ENCODE assay signal across 18 mouse cellular contexts in genomic region chr8:61713195-61713990, GRCm38 (mm10).
DNase-seq lines count a peak whose midpoint lies in the region; ATAC-seq and TF ChIP-seq lines count a peak whose summit lies in the region.
"Had no signal": no experiment of that assay in that cellular context is flagged by ENCODE, and none has a peak within 500 bp of the region (broad histone marks: within the 10 kb centered on the region; RNA-seq: fewer than 3 reads in every experiment).

No protein-coding gene starts in this region.

- no peak for ATAC-seq in heart, embryonic 13.5 days (ENCODE audit: extremely low read depth, insufficient number of reproducible peaks, low FRiP score, low TSS enrichment)
- peak; percentile 40; the same call in 1 of the 2 replicates for ATAC-seq in lung, embryonic 15.5 days (ENCODE audit: borderline replicate concordance, extremely low read depth, low FRiP score, low TSS enrichment)
- peak; percentile 59 for ATAC-seq in heart, postnatal 0 days (ENCODE audit: insufficient read depth, low read depth)
- no peak; the same call in 1 of the 2 replicates for ATAC-seq in stomach, embryonic 14.5 days (ENCODE audit: insufficient number of reproducible peaks, insufficient read depth, low FRiP score, low read depth)
- no peak for ATAC-seq in hindbrain, postnatal 0 days

- no peak for TF ChIP-seq CTCF in heart, postnatal 0 days (IDR thresholded peaks at IDR 0.05; ENCODE audit: low read depth)
- no peak for TF ChIP-seq CTCF in hindbrain, postnatal 0 days (IDR thresholded peaks at IDR 0.05; ENCODE audit: low read depth)

- intact Hi-C loops in heart, postnatal 14 days (cut with DNase I), result no loop called here

- DNase-seq in heart, postnatal 14 days, result no peak
- no peak for DNase-seq in lung, postnatal 25 days (ENCODE audit: low spot score)
- no peak for DNase-seq in heart, postnatal 0 days (ENCODE audit: low spot score)
- no peak for DNase-seq in retina, postnatal 1 day
- DNase-seq in hindbrain, postnatal 0 days (ENCODE audit: low spot score), result no peak
- DNase-seq: cerebellum, adult 18-20 months; gastrocnemius, postnatal 25 days; kidney, adult 2 months; thymus, adult 2 months had no signal

- H3K27ac ChIP-seq in heart, embryonic 13.5 days (replicated peaks), result peak overlapping the region; percentile 51
- H3K27ac ChIP-seq in lung, embryonic 15.5 days, result peak overlapping the region; percentile 52
- H3K27ac ChIP-seq in heart, postnatal 0 days (ENCODE audit: low read depth), result peak overlapping the region; percentile 56
- H3K27ac ChIP-seq in stomach, embryonic 14.5 days (ENCODE audit: low read length), result peak overlapping the region; percentile 64; the same call in 1 of the 2 replicates
- H3K27ac ChIP-seq in hindbrain, postnatal 0 days, result no peak overlapping the region
- H3K27ac ChIP-seq: hindbrain, embryonic 13.5 days; midbrain, embryonic 13.5 days had no signal

- H3K4me2 ChIP-seq in heart, embryonic 13.5 days, result 0 out of 2 replicates have a peak overlapping the region, but pooled peaks have one; percentile 11
- peak overlapping the region; percentile 23 for H3K4me2 ChIP-seq in lung, embryonic 15.5 days
- no peak overlapping the region for H3K4me2 ChIP-seq in heart, postnatal 0 days (ENCODE audit: low read depth, low read length)
- no peak overlapping the region for H3K4me2 ChIP-seq in stomach, embryonic 14.5 days (replicated peaks; ENCODE audit: low read depth, low read length)
- no peak overlapping the region for H3K4me2 ChIP-seq in hindbrain, postnatal 0 days (ENCODE audit: low read depth, low read length)
- H3K4me2 ChIP-seq: hindbrain, embryonic 13.5 days; limb, embryonic 12.5 days; midbrain, embryonic 13.5 days had no signal

- H3K9ac ChIP-seq in heart, embryonic 13.5 days, result 0 out of 2 replicates have a peak overlapping the region, but pooled peaks have one; percentile 58
- no peak overlapping the region for H3K9ac ChIP-seq in lung, embryonic 15.5 days
- H3K9ac ChIP-seq in heart, postnatal 0 days (replicated peaks; ENCODE audit: low read depth, low read length), result no peak overlapping the region
- no peak overlapping the region for H3K9ac ChIP-seq in stomach, embryonic 14.5 days (replicated peaks; ENCODE audit: low read depth, low read length)
- no peak overlapping the region for H3K9ac ChIP-seq in hindbrain, postnatal 0 days (replicated peaks; ENCODE audit: low read length)
- H3K9ac ChIP-seq: hindbrain, embryonic 13.5 days; limb, embryonic 12.5 days; midbrain, embryonic 13.5 days had no signal

- TF ChIP-seq EP300 in heart, postnatal 0 days (IDR thresholded peaks at IDR 0.05; ENCODE audit: low read depth), result no peak

- H3K4me1 ChIP-seq in heart, embryonic 13.5 days, result peaks cover 62% of the 10 kb centered on the region
- peaks cover 28% of the 10 kb centered on the region for H3K4me1 ChIP-seq in lung, embryonic 15.5 days
- H3K4me1 ChIP-seq in heart, postnatal 0 days (ENCODE audit: control insufficient read depth, insufficient read depth), result peaks cover 51% of the 10 kb centered on the region
- peaks cover 9% of the 10 kb centered on the region; the same call in 1 of the 2 replicates for H3K4me1 ChIP-seq in stomach, embryonic 14.5 days (ENCODE audit: control insufficient read depth, insufficient read depth, low read length)
- H3K4me1 ChIP-seq in hindbrain, postnatal 0 days (ENCODE audit: insufficient read depth, low read length), result no peaks in the 10 kb centered on the region

- no peaks in the 10 kb centered on the region for H3K9me3 ChIP-seq in heart, embryonic 13.5 days
- H3K9me3 ChIP-seq in lung, embryonic 15.5 days, result no peaks in the 10 kb centered on the region
- H3K9me3 ChIP-seq in heart, postnatal 0 days (replicated peaks; ENCODE audit: control insufficient read depth, low read length), result no peaks in the 10 kb centered on the region
- H3K9me3 ChIP-seq in stomach, embryonic 14.5 days (ENCODE audit: control insufficient read depth, low read depth, low read length), result no peaks in the 10 kb centered on the region
- no peaks in the 10 kb centered on the region for H3K9me3 ChIP-seq in hindbrain, postnatal 0 days (ENCODE audit: low read length)
- H3K9me3 ChIP-seq: G1E; midbrain, embryonic 13.5 days had no signal

- H3K4me3 ChIP-seq in heart, embryonic 13.5 days, result no peak overlapping the region
- H3K4me3 ChIP-seq in lung, embryonic 15.5 days, result no peak overlapping the region
- H3K4me3 ChIP-seq in heart, postnatal 0 days (ENCODE audit: low read depth, low read length), result no peak overlapping the region
- H3K4me3 ChIP-seq in stomach, embryonic 14.5 days (ENCODE audit: low read depth, low read length), result no peak overlapping the region
- H3K4me3 ChIP-seq in hindbrain, postnatal 0 days (ENCODE audit: low read length), result no peak overlapping the region
- H3K4me3 ChIP-seq: forebrain, embryonic 10.5 days; hindbrain, embryonic 13.5 days; limb, embryonic 12.5 days; midbrain, embryonic 13.5 days; myocyte had no signal

- peaks cover 43% of the 10 kb centered on the region for H3K36me3 ChIP-seq in heart, embryonic 13.5 days
- H3K36me3 ChIP-seq in lung, embryonic 15.5 days, result 0 out of 2 replicates have a peak, but pooled peaks cover 2% of the 10 kb centered on the region
- peaks cover 32% of the 10 kb centered on the region for H3K36me3 ChIP-seq in heart, postnatal 0 days (replicated peaks; ENCODE audit: control insufficient read depth, insufficient read depth, low read length)
- 0 out of 2 replicates have a peak, but pooled peaks cover 3% of the 10 kb centered on the region for H3K36me3 ChIP-seq in stomach, embryonic 14.5 days (ENCODE audit: control insufficient read depth, insufficient read depth, low read length)
- no peaks in the 10 kb centered on the region for H3K36me3 ChIP-seq in hindbrain, postnatal 0 days (ENCODE audit: insufficient read depth, low read length)
- H3K36me3 ChIP-seq: G1E had no signal

- no peaks in the 10 kb centered on the region for H3K27me3 ChIP-seq in heart, embryonic 13.5 days (replicated peaks)
- no peaks in the 10 kb centered on the region for H3K27me3 ChIP-seq in lung, embryonic 15.5 days
- H3K27me3 ChIP-seq in heart, postnatal 0 days (ENCODE audit: control insufficient read depth, insufficient read depth, low read length), result no peaks in the 10 kb centered on the region
- H3K27me3 ChIP-seq in stomach, embryonic 14.5 days (ENCODE audit: control insufficient read depth, insufficient read depth, low read length), result no peaks in the 10 kb centered on the region
- no peaks in the 10 kb centered on the region for H3K27me3 ChIP-seq in hindbrain, postnatal 0 days (ENCODE audit: insufficient read depth, low read length)
- H3K27me3 ChIP-seq: hindbrain, embryonic 13.5 days; limb, embryonic 12.5 days; midbrain, embryonic 13.5 days had no signal

- WGBS in heart, embryonic 13.5 days, result 63% methylated on average over 16 of the region's 16 CpGs
- WGBS in lung, embryonic 15.5 days, result 67% methylated on average over 16 of the region's 16 CpGs
- 58% methylated on average over 16 of the region's 16 CpGs for WGBS in heart, postnatal 0 days
- WGBS in stomach, embryonic 14.5 days, result 71% methylated on average over 16 of the region's 16 CpGs
- WGBS in hindbrain, postnatal 0 days, result 91% methylated on average over 16 of the region's 16 CpGs

Comparison
In these comparisons a context has a peak if more than half of its experiments do, and no peak if none do; other contexts are left out.
1. ATAC-seq: peak in lung, embryonic 15.5 days (single experiment) and heart, postnatal 0 days (single experiment); none in heart, embryonic 13.5 days (single experiment), stomach, embryonic 14.5 days (single experiment) and hindbrain, postnatal 0 days (single experiment).
2. H3K4me2 ChIP-seq: peak in heart, embryonic 13.5 days (single experiment) and lung, embryonic 15.5 days (single experiment); none in heart, postnatal 0 days (single experiment), stomach, embryonic 14.5 days (single experiment) and hindbrain, postnatal 0 days (single experiment).